Mouse (Mus musculus): Measurements from ENCODE around the gene Wnt3.
"Not testable (repeated sequence)": the region's sequence is repeated elsewhere in the genome, so short reads cannot be mapped to it uniquely, and the experiment has no call there.

Gene Wnt3

DNA sequence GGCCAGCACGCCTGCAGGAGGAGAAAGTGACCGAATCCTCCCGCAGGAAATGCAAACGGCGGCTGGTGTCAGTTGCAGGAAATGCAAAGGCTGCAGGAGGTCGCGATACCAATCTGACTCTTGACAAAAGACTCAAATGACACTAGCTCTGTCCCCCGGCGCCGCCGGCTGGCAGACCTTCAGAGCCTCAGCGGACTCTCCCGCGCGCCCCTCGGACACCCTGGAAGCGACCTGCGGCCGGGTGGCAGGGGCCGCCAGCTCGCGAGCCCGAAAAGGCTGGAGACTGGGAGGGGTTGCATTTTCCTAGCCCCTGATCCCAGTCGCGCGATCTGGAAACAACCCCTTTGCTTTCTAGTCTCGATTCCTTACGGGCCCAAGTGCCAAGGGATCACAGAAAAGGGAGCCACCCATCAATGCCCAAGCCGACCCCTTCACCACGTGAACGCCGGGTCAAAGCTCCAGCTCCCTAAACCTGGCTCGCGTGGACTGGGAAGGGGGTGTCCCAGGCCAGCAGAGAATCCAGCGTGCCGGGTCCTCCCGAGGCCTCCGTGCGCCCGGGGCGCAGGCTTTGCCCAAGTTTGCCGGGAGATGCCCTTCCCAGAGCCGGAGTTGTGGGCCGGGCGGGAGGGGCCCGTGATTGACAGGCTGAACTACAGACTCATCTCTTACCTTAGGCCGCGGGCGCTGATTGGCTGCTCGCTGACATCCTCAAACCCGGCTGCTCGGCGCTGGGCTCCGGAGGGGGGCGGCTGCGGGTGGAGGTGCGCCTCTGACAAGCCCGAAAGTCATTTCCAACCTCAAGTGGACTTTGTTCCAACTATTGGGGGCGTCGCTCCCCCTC is at the start of gene Wnt3:
Wnt3 (plus strand) TSS at position 764 of the 841 bp plus-strand sequence.
- DNase-seq (ENCODE audit: low read depth, low spot score) = peak; percentile 57

DNA sequence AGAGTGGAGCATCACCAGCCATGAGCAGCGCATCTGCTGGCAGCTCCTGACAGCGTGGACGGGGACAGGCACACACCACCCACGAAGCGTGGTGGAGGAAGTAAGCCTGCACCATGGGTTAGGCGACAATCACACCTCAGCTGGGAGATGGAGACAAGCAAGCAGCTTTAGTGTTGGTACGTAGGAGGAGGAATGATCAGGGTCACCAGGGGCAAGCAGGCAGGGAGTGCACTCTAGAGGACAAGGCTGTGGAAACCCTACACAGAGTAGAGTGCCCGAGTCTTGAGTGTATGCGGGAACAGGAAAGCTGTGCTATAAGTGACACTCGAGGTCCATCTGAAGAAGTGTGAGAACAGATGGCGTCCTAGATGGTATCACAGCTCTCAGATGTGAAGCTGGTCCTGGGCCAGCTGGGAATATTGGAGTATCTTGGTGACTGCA is 49.6 kb upstream of the Wnt3 start:
- DNase-seq (ENCODE audit: low read depth, low spot score) = peak; percentile 82

DNA sequence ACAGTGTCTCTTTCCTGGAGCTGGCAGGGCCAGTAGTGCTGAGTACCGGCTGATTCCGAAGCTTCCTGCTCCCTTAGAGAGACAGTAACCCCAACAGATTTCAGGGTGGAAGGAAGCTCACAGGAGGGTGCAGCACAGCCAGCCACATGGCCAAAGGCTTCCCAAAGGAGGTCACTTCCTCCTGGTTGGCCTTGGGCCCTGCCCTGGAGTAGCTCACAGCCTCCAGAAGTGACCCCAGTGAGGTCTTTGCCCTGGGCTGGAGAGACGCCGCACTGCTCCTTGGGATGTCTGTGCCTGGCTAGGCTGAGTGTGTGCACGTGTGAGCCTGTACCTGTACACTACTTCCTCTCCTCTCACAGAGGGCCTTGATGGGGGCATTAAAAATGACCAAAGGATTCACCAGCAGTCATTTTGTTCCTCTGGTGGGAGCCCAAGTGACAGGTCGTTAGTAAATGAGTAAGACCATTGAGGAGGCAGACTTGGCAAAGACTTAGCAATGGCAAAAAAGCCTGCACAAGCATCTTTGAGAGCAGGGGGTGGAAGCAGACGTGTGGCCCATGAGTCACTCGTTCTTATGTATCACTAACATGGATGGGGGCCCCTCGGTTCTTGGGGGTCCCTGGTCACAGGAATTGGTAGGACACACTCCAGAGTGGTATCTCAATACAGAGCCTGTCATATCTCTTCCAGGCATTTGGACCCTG is 44.5 kb upstream of the Wnt3 start:
- peak; percentile 52 for DNase-seq (ENCODE audit: low read depth, low spot score)

DNA sequence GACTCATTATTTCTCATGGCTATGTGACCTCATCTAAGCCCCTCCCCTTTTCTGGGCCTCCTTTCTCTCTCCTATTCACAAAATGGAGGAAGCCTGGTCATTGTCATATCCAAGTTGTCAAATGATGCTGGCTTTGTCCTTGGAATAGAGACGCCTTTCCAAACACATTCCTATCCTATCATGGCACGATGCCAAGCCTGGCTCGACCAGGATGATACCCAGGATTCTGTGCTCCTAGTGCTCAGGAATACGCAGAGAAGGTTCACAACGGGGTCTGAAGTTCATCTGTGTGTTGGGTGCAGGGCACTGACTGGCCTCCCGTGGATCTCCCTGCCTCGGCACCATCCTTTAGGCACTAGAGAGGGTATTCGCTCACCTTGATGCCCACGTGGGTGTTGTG is 42.4 kb upstream of the Wnt3 start:
- no peak for DNase-seq (ENCODE audit: low read depth, low spot score)

DNA sequence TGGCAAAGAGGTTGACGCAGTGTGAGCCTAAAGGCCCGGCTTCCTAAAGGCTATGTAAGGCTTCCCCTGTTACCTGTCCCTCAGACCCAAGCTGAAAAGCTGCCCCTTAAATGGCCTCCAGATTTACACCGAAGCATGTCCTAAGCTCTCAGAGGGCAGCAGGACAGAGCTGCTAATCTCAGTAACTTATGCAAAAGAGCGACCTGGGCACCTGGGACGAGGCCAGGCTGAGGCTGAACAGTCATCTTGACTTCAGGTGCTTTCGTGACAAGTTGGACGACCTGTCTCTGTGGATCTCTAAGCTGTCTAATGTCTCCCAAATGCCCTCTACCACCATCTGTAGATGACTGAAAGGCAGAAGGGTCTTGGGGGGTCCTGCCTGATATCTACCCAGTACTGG is 41.6 kb upstream of the Wnt3 start:
- DNase-seq (ENCODE audit: low read depth, low spot score) = no peak

DNA sequence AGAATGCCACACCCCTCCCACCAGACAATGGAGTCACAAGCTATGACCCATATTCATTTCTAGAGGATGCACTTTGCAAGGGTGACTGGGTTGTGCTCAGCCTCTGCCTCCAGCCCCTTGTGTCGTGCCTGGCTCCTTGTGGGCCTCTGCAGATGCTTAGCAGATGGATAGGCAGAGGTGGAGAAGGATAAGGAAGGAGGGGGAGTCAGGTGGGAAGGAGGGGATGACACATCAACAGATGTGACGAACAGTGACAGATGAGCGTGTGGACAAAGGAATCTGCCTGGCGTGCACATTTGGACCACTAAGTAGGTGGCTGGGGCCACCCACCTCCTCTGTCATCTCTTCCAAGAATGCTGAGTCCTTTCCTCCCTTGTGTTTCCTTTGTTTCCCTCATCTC is 40.9 kb upstream of the Wnt3 start:
- peak; percentile 79 for DNase-seq (ENCODE audit: low read depth, low spot score)

DNA sequence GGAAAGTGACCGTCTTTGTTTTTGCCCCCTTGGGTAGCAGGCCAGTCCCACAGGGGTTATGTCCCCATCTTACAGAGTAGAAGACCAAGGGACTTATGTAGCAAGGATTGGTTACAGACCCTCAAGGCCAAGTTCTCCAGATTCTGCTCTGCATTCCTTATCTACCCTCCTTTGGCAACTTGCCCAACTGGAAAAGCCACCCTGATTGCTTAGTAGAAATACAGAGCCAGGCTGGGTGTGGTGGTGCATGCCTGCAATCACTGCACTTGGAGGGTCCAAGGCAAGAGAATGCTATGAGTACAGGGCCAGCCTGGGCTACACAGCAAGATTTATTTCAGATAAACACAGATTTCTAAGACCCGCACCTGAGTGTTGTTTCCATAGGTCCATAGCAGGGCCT is 40.0 kb upstream of the Wnt3 start:
- DNase-seq (ENCODE audit: low read depth, low spot score) = no peak

DNA sequence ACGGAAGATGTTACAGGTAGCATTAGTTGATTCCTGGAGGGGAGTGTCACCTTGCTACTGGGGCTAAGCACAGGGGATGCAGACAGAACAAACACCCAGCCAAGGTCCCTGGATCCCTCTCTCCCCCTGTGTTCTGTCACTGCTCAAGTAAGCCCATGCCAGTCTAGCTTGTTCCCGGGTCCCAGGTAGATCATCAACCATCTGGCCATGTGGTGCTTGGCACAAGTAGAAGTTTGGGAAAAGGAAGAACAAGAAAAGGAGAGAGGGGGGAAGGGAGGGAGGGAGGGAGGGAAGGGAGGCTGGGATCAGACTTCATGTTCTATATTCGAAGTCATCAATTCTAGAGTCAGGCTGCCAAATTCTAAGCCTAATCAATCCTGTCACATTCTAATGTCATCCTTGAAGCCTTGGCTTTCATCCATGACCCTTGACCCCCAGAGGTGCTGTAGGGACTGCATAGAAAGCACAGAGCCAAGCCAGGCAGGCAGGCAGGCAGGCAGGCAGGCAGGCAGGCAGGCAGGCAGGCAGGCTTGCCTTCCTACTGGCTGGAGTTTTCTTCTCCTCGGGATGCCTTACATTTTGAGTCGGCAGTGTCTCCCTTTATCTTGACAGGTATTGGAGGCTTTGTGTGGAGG is 39.4 kb upstream of the Wnt3 start:
- DNase-seq (ENCODE audit: low read depth, low spot score) = no peak

DNA sequence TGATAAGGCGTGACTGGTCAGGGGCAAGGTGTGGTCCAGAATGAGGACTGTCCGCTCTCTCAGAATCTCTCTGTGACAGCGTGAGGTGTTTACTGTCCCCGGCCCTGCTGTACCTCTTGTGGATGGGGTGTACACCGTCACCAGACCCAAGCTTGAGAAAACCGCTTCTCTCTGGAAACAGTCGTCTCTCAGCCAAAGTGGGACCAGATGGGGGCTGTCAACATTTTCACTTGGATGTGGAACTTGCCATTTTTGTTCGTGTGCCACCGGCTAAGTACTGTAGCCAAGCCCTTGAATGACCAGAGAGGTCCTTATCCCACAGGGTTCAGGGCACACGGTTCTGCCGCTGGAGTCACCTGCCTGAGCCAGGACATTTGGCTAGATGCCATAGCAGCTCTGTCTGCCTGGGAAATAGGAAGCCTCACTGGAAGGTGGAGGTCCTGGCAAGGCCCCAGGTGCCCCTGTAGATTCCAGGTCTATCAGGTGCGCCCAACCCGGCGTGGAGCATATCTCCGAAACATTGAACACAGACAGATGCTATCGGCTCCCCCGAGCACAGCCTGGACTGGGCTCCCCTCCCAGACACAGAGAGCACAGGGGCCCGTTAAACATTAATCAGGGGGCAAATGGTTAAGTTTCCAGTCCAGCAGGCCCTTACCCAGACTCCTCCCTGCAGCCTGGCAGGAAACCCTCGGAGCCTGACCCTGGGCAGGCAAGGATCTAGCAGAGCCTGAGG is 38.7 kb upstream of the Wnt3 start:
- no peak for DNase-seq (ENCODE audit: low read depth, low spot score)

DNA sequence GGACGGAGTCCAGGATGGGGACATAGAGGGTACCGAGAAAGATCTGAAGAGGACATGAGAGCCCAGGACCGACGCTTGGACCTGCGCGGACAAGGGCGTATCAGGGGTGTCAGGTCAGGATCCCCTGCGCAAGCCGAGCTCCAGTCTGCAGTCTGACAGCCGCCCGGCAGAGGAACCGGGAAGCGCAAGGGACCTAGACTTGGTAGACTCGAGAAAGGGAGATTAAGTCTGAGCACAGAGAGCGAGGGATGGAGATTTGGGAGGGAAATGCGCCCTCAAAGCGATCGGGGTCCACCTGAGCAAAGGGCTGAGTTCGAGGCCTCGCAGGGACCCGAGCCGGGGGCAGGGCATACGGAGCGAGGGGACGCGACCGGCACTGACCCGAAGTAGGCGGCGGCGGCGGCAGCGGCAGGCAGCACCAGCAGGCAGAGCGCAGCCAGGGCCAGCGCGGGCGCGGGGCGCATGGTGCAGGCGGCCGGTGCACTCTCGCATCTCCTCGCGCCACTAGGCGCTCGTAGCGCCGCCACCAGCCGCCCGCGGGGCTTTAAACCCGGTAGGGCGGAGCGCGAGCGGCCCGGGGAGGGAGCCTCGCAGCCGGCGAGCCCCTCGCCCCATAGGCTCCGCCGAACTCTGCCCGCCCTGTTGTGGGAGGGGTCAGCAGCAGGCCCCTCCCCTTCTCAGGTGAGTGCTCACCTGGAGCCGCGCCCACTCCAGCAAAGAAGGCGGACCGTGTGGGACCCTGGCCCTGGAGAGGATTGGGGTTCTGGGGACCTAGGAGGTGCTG is 24.5 kb upstream of the Wnt3 start, which contains the start of gene Wnt9b:
Wnt9b (minus strand) TSS at position 516 of the 784 bp plus-strand sequence.
- DNase-seq (ENCODE audit: low read depth, low spot score) = peak; percentile 18

DNA sequence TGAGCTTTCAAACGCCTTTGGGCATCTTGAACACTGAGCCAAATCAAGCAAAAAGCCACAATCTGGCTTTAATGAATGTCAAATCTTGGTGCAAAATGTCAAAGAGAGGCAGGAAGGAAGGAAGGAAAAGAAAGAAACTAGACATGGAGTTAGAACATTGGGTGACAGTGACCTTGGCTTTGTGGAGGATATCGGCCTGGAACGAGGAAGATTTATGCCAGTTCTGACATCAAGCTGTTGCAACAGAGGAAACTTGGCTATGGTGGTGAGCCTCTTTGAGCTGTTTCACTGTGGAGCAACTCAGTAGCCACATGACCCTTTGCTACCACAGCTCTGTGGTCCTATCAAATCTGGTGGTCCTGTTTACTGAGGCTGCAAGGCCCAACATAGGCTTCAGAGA is 23.3 kb upstream of the Wnt3 start:
- no peak for DNase-seq (ENCODE audit: low read depth, low spot score)

DNA sequence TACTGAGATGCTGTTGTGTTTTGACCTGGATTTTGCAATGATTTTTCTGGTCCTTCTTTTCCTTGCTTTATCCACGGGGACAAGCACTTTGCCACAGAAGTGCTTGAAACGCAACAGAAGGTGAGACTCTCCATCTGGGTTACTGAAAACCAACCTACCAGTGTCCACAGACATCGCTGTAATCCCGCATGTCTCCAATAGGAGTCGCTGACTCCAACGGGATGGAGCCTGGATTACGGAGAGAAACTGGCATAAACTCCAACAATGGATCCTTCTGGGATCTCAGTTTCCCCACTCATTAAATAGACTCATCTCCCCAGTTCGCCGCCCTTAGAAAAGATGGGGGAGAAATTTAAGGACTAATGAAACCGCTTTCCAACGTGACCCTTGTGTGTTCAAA is 15.9 kb upstream of the Wnt3 start:
- no peak for DNase-seq (ENCODE audit: low read depth, low spot score)

DNA sequence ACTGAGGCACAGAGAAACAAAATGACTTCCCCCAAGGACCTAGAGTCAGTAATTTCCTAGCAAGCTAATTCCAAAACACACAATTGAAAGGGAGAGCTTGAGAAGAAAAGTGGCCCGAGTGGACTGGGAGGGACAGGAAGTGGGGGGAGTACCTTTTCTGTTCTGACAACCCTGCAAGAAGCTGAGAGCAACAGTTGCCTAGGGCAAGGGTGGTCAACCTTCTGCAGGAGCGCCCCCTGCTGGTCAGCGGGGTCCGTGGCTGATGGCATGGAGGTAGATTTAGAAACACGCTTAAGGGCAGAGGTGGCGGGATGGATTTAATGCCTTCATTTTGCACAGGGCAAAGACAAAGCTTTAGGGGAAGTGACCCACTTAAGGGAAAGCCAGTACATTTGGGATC is 15.2 kb upstream of the Wnt3 start:
- DNase-seq (ENCODE audit: low read depth, low spot score) = peak; percentile 67

DNA sequence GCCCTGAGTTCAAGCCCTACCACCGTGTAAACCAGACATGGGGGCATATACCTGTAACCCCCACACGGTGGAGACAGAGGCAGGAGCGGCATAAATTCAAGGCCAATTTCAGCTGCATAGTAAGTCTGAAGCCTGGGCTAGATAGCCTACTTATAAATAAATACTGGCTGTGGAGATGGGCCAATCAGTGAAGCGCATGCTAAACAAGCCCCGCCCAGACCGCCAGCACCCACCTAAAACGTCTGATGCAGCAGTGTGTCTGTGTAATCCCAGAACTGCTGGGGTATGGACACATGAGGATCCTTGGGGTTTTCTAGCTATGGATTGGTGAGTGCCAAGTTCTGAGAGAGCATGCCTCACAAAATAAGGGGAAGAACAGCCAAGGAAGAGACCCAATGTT is 13.8 kb upstream of the Wnt3 start:
- no peak for DNase-seq (ENCODE audit: low read depth, low spot score)

DNA sequence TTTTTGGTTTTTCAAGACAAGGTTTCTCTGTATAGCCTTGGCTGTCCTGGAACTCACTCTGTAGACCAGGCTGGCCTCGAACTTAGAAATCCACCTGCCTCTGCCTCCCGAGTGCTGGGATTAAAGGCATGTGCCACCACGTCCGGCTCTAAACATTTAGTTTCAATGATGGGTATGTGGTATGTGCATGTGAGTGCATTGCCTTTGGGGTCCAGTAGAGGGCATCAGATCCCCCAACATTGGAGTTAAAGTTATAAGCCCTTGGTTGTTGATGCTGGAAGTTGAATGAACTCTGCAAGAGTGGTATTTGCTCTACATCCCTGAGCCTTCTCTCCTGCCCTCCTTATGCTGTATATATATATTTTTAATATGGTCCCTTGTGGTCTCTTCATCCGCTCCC is 13.1 kb upstream of the Wnt3 start:
- not testable (repeated sequence) for DNase-seq (ENCODE audit: low read depth, low spot score)

DNA sequence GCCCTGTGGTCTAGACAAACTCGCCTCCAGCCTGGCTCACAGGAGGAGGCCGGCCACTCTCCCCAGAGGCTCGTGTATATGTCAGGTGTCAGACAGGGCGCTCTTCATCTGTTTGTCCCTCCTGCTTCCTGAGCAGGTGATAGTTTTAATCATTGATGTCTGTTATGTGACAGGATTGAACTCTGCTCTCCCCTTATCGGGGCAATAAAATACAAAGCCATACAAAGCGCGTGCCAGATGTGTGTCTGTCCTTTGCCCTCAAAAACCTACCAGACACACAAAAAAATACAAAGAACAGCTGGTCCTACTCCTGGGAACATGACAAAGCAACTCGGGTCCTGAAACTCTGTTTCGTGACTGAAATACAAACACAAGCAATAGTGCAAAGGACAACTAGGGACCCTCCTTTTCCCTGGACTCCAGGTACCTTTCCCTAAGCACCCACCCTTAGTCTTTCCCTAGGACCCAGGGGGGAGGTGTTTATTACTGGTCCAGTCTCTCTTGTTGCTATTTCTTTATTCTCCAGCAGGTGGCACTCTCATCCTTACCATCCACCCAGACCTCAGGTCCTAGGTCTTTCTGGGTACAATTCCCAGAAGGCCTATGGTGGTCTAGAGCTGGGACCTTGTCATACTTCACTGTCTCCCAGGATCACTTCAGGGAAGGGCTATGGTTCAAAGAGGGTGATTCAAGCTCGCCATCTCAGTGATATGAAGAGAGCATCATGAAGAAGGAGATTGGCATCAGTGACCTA is 10.4 kb upstream of the Wnt3 start:
- peak; percentile 70 for DNase-seq (ENCODE audit: low read depth, low spot score)

DNA sequence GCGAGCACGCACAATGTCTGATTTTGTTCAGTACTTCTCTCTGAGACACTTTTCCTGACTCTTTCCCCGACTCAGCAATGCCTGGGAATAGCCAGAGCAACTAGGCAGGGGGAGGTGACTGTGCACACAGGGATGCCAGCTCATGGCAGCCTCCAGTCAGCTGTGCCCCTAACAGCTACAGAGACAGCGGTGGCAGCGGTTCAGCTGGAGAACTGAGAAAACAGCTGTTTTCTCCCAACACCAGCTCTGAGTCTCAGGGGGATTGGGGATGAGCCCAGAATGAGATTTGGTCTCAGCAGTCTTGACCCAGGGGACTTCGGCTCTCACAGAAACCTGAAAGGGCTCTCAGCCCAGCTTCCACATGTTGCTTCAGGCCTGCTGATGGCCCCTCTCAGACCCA is 9.3 kb upstream of the Wnt3 start:
- DNase-seq (ENCODE audit: low read depth, low spot score) = peak; percentile 41

DNA sequence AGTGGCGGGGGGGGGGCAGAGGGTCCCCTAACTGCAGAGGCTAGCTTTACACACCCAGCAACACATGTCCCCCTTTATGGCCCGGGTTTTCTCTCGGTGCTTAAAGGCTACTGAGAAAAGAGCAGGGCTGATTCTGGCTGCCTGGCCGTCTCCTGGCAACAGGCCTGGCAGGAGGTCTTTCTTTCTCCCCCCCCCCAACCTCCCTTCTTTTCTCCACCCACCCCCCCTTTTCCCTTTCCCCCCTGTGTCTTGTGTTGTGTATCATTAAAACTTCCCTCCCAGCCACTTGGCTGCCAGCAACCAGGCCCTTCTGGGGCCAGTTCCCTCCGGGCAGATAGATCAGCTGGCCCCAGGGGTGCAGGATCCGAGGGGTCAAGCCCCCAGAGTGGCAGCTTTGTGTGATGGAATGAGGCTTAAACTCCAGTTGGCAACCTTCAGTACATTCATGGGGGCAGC is 8.4 kb upstream of the Wnt3 start:
- DNase-seq (ENCODE audit: low read depth, low spot score) = no peak

DNA sequence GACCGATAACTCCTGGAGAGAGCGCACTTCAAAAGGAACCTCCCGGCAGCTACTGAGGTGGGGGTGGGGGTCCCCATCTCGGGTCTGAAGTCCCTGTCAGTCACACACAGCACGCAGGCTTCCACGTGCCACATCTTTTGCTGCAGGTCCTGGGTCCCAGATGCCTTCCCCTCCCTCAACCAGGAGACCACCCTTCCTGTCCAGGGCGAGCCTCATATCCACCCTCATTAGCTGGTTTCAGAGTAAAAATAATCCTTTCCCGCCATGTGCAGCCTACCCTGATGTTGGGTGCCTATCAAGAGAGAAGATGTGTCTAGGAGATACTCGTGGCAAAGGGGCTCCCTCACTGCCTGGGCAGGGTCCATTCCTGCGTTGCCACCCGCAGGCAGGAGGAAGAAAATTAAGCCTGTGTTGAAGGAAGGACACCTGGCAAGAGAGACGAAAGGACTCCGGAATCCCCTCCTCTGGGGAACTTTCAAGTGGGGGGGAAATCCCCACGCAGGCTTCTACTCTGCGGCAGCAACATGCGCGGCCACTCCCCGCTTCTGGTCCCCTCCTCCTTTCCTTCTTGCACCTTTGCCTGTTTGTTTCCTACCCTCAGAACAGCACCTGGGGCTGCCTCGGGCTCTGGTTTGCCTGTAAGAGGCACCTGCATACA is 2.7 kb upstream of the Wnt3 start:
- DNase-seq (ENCODE audit: low read depth, low spot score) = no peak

Measured in brain, adult 2 months (tissue).